Mouse (Mus musculus): ENCODE results near the gene Gnat1. TPM values are rescaled to one million over a fixed set of nuclear protein-coding genes. Genes with fewer than 3 reads are reported as not detected.

The Gnat1 gene
- total RNA-seq, 2 experiments from 2014 or later: not detected

DNA sequence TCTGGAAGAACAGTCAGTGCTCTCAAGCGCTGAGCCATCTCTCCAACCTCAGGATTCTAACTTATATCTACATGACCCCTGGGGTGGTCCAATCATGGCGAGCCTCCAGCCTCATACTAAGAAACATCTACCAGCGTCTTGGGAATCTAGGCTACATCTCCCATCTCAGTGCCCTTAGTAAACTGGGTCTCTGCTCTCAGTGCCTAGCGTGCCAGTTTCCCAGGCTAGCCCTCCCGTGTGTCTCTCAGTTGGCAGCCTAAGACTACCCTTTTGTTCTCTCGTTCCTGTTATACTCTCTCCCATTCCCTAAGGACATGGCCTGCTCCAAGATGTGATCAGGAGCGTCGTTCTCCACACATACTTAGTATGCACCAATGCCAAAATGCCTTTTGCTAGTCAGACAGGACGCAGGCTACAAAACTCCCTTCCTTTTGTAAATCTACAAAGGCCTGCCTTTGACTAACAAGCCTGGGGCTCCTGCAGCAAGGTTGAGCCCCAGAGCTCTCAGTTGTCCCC is 48.1 kb downstream of the Gnat1 start:
- intact Hi-C loops (cut with DNase I): no loop called here
- DNase-seq (ENCODE audit: low spot score): no peak

DNA sequence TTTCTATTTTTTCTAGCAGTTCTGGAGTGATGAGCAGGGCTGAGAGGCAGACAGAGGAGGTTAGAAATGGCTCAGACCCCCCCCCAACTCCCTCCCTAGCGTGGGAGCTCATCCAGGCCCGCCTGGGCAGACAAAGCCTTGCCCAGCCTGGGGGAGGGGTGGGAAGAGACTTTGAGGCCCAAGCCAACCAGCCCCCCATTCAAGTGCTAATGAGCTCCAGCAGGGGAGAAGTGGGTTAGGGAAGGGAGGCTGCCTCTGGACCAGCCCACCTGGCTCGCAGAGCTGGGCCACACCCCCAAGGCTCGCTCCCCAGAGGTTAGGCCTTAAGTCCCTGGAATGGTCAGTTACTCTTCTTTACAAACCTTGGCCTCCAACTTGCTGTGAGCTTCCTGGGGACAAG is 48.9 kb downstream of the Gnat1 start:
- intact Hi-C loops (cut with DNase I): no loop called here
- no peak for DNase-seq (ENCODE audit: low spot score)

DNA sequence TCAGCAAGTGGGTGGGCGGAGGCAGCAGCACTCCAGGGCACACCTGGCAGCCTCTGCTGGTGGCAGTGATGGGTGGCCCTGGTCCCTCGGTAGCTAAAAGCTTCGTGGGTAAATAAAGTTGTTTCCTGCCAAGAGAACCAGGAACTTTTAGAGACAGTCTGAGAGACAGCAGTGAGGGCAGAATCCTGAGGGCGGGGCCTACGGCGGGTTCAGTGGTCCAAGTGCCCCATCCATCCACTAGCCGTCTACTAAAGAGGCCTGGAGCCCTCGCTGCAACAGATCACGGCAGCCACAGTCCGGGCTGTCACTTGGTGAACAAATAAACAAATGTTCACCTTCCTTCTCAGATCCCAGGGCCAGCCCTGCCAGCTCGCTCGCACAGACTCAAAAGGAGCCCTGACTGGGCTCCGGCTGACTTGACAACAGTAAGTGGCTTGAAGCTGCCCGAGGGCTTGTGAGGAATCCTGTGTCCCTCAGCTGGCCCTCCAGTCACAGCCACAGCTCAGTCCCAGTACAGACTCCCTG is 49.5 kb downstream of the Gnat1 start:
- intact Hi-C loops (cut with DNase I): loop anchor here (5.0 kb wide), 1 partner anchor 63 kb away; the partner anchor contains the start of gene Hyal2
- DNase-seq (ENCODE audit: low spot score): no peak

DNA sequence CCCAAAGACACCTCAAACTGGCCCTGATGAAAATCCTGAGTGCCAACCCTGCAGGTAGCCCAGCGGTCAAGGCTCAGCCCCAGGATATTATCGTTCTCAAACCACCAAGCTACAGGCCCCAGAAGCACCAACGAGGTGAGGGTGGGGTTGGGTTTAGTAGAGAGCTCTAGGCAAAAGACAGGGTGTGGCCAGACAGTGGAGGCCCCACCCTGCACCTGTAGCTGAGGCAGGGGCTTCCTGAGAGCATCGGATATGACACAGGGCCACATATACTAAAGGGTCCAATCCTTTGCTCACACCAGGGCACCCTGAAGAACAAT is 50.1 kb downstream of the Gnat1 start:
- intact Hi-C loops (cut with DNase I): loop anchor here (5.0 kb wide), 1 partner anchor 62 kb away; the partner anchor contains the start of gene Hyal2
- DNase-seq (ENCODE audit: low spot score): no peak

DNA sequence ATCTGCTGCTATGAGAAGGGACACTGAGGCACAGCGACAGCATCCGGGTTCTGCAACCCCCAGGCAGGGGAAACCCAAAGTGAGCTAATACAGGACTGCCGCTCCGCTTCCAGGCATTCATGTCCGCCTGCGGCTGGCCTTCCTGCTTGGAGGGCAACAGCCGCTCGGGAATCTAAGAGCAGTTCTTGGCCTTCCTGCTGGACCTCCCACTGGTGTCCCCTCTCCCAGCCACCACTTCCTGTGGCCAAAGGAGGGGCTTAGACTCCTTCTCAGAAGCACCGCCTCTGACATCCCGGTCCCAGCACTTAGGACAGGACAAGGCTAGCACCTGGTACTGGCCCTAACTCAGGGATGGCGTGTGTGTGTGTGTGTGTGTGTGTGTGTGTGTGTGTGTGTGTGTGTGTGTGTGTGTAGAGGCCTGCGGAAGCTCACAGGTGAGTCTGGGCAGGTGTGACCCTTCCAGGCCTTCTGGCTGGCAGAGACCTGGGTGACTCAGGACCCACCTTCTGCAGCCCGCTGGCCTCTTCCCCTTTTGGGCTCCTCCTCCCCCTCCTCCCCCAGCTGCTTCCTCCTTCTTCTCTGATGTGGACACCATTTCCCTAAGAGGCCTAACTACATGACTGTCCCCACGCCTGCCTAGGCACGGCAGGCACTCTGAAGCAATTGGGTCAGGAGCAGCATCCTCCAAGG is 50.6 kb downstream of the Gnat1 start:
- intact Hi-C loops (cut with DNase I): loop anchor here (5.0 kb wide), 1 partner anchor 62 kb away; the partner anchor contains the start of gene Hyal2
- DNase-seq (ENCODE audit: low spot score): peak; percentile 70

DNA sequence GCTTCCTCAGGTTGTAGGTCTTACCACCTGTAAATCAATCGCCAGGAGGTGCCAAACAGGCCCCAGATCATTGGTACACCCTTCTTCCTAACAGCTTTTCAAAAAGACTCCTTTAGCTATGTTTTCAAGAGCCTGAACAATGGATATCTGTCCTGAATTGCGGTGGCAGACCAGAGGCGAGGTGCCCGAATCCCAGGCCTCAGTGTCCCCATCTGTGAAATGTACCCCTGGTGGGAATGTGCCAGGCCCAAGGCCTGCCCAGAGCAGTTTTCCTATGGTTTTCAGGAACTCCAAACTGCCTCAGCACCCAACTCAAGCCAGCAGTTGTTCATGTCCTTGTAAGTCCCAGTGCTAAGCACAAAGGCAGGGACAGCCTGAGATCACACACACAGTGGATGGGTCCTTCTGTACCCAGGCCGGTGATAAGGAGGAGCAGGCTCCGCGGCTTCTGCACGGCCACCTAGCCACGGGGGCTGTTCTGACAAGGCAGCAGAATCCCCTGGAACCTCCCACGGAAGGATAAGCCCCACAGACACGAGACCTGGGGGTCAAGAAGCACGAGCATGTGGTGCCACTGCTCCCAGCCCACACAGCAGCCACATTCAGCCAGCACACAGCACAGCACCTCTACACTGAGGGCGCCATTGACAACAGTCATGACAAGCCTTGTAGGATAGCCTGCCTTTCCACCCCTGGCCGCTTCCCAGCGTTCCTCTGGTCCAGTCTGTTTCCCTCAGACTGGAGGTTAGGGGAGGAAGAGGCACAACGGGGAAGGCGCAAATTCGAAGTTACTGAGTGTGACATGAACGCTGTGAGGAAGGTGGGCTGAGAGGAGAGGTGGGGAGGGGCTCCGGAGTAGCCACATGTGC is 51.9 kb downstream of the Gnat1 start:
- no peak for DNase-seq (ENCODE audit: low spot score)
- intact Hi-C loops (cut with DNase I): loop anchor here (5.0 kb wide), 1 partner anchor 60 kb away; the partner anchor contains the start of gene Hyal2

DNA sequence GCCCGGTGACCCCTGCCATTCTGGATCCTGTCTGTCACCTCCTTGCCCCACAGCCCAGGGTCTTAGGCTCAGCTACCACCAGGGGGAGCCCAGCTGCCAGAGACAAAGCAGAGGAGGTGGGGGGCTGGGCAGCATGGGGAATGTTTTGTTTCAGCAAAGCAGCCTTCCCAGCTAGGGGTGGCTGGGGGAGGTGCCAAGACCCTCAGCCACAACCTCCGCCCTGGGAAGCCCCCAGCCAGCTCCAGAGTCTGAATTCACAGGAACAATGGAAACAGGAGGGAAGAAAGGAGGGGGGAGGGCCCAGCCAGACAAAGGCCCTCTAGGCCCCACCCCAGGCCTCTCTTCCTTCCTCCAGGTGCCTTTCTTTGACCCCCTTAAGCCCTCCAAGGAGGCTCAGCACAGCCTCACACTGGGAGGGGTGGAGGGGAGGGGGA is 52.7 kb downstream of the Gnat1 start:
- peak; percentile 66 for DNase-seq (ENCODE audit: low spot score)
- intact Hi-C loops (cut with DNase I): loop anchor here (1.0 to 5.0 kb wide), 2 partner anchors 17 to 60 kb away; partner anchors contain the start of gene Hyal2

DNA sequence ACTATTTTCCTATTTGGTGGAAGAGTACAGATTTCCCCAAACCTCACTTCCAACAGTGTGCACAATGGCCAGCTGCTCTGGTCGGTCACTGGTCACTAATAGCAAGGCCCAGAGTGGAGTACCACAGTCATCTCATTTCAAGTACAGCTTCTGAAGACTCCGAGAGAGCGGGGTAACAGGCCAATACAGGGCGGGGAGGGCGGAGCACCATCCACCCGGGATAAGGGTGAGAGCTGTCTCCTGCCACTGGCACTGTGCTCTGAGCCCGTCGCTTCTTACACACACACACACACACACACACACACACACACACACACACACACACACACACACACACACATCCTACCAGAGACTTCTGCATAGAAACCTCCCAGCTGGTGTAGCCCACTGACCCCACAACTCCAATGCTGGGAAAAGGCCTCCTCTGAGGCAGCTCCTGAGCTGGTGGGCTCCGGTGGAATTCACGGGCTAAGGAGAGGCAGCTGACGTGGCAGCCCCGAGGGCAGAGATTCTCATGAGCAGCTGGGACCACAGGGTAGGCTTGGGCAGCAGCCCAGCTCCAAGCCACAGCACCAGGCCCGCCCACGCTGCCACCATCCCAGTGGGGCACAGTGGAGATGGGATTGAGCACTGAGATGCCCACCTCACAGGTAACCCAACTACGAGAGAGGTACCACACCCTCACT is 53.2 kb downstream of the Gnat1 start:
- no peak for DNase-seq (ENCODE audit: low spot score)
- intact Hi-C loops (cut with DNase I): loop anchor here (1.0 to 5.0 kb wide), 2 partner anchors 18 to 59 kb away; partner anchors contain the start of gene Hyal2

DNA sequence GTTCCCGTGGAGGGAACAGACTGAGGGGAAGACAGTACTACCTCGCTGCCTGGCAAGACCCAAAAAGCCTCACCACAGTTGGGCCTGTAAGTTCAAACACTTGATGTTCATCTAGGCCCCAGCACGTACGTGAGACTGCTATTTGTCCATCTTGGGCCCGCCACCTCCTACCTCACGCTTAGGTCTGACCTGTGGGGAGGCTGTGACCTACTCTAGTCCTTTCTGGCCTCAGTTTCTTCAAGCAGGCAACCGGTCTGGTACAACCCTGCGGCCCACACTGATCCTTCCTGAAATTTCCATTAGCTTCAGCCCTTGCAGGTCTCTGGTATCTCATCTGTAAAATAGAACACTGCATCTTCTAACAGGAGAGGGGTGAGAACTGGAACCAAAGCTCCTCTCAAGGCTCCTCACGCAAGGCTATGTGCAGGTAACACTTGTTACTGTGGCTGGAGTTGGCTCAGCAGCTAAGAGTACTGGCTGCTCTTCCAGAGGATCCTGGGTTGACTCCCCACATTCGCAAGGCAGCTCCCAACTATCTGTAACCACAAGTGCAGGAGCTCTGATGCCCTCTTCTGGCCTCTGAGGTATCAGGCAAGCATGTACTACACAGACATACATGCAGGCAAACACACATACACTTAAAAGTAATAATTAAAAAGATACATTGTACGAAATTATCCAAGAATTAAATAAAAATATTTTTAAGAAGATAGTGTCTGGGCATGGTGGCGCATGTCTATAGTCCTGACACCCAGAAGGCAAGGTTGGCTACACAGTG is 54.0 kb downstream of the Gnat1 start:
- intact Hi-C loops (cut with DNase I): loop anchor here (1.0 to 5.0 kb wide), 2 partner anchors 19 to 58 kb away; partner anchors contain the start of gene Hyal2
- no peak for DNase-seq (ENCODE audit: low spot score)

DNA sequence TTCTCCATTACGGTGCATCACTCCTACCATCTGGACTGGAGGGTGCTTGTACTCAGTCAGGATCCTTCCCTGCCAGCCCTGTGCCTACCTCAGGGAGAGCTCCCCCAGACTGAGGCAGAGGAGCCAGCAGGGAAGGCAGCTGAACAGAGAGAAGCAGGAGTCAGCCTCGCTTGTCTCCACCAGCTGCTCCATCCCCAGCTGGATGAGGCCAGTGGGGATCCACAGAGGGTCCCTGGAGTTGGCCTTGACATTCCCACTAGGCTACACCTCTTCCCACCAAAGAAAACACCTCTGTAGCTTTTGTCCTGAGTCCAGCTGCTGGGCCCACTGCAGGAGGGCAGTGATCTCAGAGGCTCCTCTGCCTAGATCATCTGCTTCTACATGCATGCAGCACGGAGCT is 54.6 kb downstream of the Gnat1 start:
- DNase-seq (ENCODE audit: low spot score): no peak
- intact Hi-C loops (cut with DNase I): loop anchor here (5.0 kb wide), 1 partner anchor 58 kb away; the partner anchor contains the start of gene Hyal2

DNA sequence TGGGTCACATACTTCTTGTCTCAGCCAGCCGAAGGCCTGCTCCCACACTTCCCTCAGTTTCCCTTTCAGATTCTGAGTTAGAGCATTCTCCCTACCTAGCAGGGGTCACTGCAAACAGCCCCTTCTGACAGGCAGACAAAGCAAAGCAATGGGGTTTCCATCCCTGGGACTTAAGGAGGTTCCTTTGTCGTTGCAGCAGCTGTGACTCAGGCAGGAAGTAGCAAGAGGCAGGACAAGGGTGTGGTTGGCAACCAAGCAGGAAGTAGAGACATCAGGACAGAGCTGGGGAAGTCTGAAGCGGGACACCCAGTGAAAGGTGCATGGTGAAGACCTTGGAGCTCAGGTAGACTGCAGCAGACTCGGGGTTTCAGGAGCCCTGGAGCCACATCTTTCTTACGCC is 55.0 kb downstream of the Gnat1 start:
- no peak for DNase-seq (ENCODE audit: low spot score)
- intact Hi-C loops (cut with DNase I): no loop called here

Other genes starting within 250 kb of the Gnat1 start
- gene Tmem115, start 145.8 kb downstream of the Gnat1 start, total RNA-seq (2021): 10 to 100 TPM; 20.6 to 21.4 TPM
- gene Cyb561d2, start 137.5 kb downstream of the Gnat1 start, total RNA-seq (2021): 1 to 10 TPM; 3.1 to 3.5 TPM
- gene Nprl2, start 137.5 kb downstream of the Gnat1 start, total RNA-seq (2021): 10 to 100 TPM; 17.3 to 18.9 TPM
- gene Zmynd10, start 132.4 kb downstream of the Gnat1 start, total RNA-seq (2021): not detected
- 10 to 100 TPM; 12.1 to 16.7 TPM for gene Rassf1, start 128.2 kb downstream of the Gnat1 start, total RNA-seq (2021)
- 10 to 100 TPM; 28.6 to 30.4 TPM for gene Tusc2, start 116.5 kb downstream of the Gnat1 start, total RNA-seq (2021)
- gene Hyal2, start 111.8 kb downstream of the Gnat1 start, total RNA-seq (2021): 10 to 100 TPM; 35.4 to 36.2 TPM
- gene Hyal1, start 102.8 kb downstream of the Gnat1 start, total RNA-seq (2021): 1 to 10 TPM; 5.3 TPM
- gene Naa80, start 100.8 kb downstream of the Gnat1 start, total RNA-seq (2021): 10 to 100 TPM; 14.0 to 18.4 TPM
- gene Hyal3, start 98.9 kb downstream of the Gnat1 start, total RNA-seq (2021): under 1 TPM; 0.45 to 0.62 TPM
- gene Ifrd2, start 92.1 kb downstream of the Gnat1 start, total RNA-seq (2021): 10 to 100 TPM; 44.6 to 45.8 TPM
- 10 to 100 TPM; 15.0 to 17.8 TPM for gene Sema3b, start 70.5 kb downstream of the Gnat1 start, total RNA-seq (2021)
- 100 to 1,000 TPM; 241 to 257 TPM for gene Gnai2, start 44.3 kb downstream of the Gnat1 start, total RNA-seq (2021)
- 10 to 100 TPM; 62.0 to 69.7 TPM for gene Slc38a3, start 10.2 kb downstream of the Gnat1 start, total RNA-seq (2021)
- gene Sema3f, start 30.8 kb upstream of the Gnat1 start, total RNA-seq (2021): 10 to 100 TPM; 15.1 to 15.8 TPM
- gene Rbm5, start 91.3 kb upstream of the Gnat1 start, total RNA-seq (2021): 10 to 100 TPM; 48.0 to 62.7 TPM
- 10 to 100 TPM; 29.9 to 30.3 TPM for gene Rbm6, start 193.5 kb upstream of the Gnat1 start, total RNA-seq (2021)
- gene Mon1a, start 208.4 kb upstream of the Gnat1 start, total RNA-seq (2021): 10 to 100 TPM; 10.8 to 11.2 TPM
- 1 to 10 TPM; 2.4 to 3.4 TPM for gene Mst1r, start 227.2 kb upstream of the Gnat1 start, total RNA-seq (2021)
- gene Actl11, start 248.8 kb upstream of the Gnat1 start, total RNA-seq (2021): not detected